ENCODE assay signal across 21 mouse cellular contexts in genomic region chr14:34421078-34421477, GRCm38 (mm10). TPM values are rescaled to one million over a fixed set of nuclear protein-coding genes. Genes with fewer than 3 reads are reported as not detected.
"Had no signal": no experiment of that assay in that cellular context is flagged by ENCODE, and none has a peak within 500 bp of the region (broad histone marks: within the 10 kb centered on the region; RNA-seq: fewer than 3 reads in every experiment).

No protein-coding gene starts in this region.

- H3K27me3 ChIP-seq: lung, embryonic 15.5 days; megakaryocyte, embryonic 14.5 days; midbrain, embryonic 12.5 days; neural tube, embryonic 12.5 days; stomach, embryonic 15.5 days had no signal

- H3K27ac ChIP-seq: liver, embryonic 14.5 days; lung, embryonic 15.5 days; macrophage; midbrain, embryonic 12.5 days; neural tube, embryonic 12.5 days; stomach, embryonic 15.5 days; stomach, postnatal 0 days had no signal

- H3K4me2 ChIP-seq: lung, embryonic 15.5 days; midbrain, embryonic 12.5 days; neural tube, embryonic 12.5 days; stomach, embryonic 15.5 days had no signal

- ATAC-seq: lung, postnatal 0 days; midbrain, embryonic 16.5 days had no signal

- DNase-seq: lung, adult 2 months; lung, postnatal 14 days; lung, postnatal 36 days; midbrain, embryonic 14.5 days; right cerebral cortex, postnatal 14 days; thymus, adult 2 months; thymus, postnatal 25 days; thymus, postnatal 4 days had no signal

- H3K9ac ChIP-seq: liver, embryonic 14.5 days; lung, embryonic 15.5 days; midbrain, embryonic 12.5 days; neural tube, embryonic 12.5 days; stomach, embryonic 15.5 days had no signal

- H3K9me3 ChIP-seq: lung, embryonic 15.5 days; megakaryocyte, embryonic 14.5 days; midbrain, embryonic 12.5 days; neural tube, embryonic 12.5 days; stomach, embryonic 15.5 days had no signal

- H3K4me3 ChIP-seq: lung, embryonic 15.5 days; megakaryocyte, embryonic 14.5 days; midbrain, embryonic 12.5 days; neural tube, embryonic 12.5 days; stomach, embryonic 15.5 days had no signal

- H3K4me1 ChIP-seq: lung, embryonic 15.5 days; megakaryocyte, embryonic 14.5 days; midbrain, embryonic 12.5 days; neural tube, embryonic 12.5 days; stomach, embryonic 15.5 days had no signal

RNA-seq across cellular contexts. Expression of gene Mmrn2, which starts 45.8 kb away (rescaled TPM):
- total RNA-seq: megakaryocyte progenitor cell, adult 5-6 weeks; monocyte, adult 5-6 weeks; neutrophil, adult 5-6 weeks had no signal
- polyA plus RNA-seq: macrophage had no signal

RNA-seq across cellular contexts. Expression of gene Sncg, which starts 46.5 kb away (rescaled TPM):
- total RNA-seq: megakaryocyte progenitor cell, adult 5-6 weeks; monocyte, adult 5-6 weeks; neutrophil, adult 5-6 weeks had no signal
- polyA plus RNA-seq: macrophage had no signal
